Mouse (Mus musculus) bone marrow macrophage, adult 2 months (primary cell): ENCODE data around the gene Bmper.

Experiments used
- CTCF ChIP-seq: IDR thresholded peaks from 2 replicates; pipeline ENCODE4 v1.5.1; 2012; ENCODE audit warnings: low read depth, mild to moderate bottlenecking, low read length, moderate library complexity
- POLR2A ChIP-seq: IDR thresholded peaks from 2 replicates; pipeline ENCODE4 v1.6.1; 2012; ENCODE audit warnings: mild to moderate bottlenecking, low read depth, low read length, borderline replicate concordance

DNA sequence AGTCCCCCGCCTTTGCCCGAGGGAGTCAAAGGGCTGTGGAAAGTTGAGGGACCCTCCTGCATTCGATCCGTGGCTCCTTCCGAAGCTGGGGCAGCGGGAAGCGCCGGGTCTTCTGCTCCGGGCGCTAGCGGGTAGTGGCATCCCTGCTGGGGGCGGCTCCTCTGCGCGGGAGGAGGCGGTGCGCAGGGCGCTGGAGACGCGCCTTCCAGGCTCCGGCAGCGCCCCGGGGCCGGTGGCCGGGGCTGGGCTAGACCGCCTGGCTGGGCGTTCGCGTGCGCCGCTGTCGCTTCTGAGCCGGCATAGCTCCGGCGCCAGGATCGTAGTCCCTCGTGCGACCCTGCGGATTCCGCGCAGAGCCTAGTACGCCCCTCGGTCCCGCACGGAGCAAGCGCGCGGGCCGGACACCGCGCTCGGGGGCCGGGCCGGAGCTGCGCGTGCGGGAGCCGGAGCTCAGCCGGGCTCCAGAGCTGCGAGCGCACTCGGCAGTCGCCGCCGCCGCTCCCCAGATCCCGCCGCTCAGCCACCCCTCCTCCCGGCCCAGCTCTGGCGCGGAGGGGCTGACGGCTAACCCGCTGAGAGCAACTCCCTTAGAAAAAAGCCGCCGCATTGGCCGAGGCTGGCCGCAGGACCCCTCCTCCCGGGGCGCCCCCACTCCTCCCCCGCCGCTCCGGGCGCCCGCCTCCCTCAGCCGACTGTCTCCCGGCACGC, at the start of gene Bmper:
- no peak for TF ChIP-seq CTCF
- no peak for TF ChIP-seq POLR2A
